Mouse (Mus musculus) limb, embryonic 13.5 days (tissue): ENCODE data around the gene Abcd3. TPM values are rescaled to one million over a fixed set of nuclear protein-coding genes. Genes with fewer than 3 reads are reported as not detected.

Source experiments
- ATAC-seq: fragments of 200-750 bp; cut with Nextera tagmentation; 2 replicates; pipeline ENCODE4 v1.8.0; 2017; ENCODE audit warnings: low read depth, moderate number of reproducible peaks, moderate TSS enrichment; ENCODE audit not compliant: low FRiP score
- H3K27ac ChIP-seq: fragments of 300-500 bp; sonication (generic); 2 replicates; pipeline ENCODE4 v1.5.1; 2015; ENCODE audit warnings: inconsistent platforms, mild to moderate bottlenecking, moderate library complexity
- H3K27me3 ChIP-seq: fragments of 300-500 bp; sonication (generic); 2 replicates; pipeline ENCODE4 v1.6.1; 2015; ENCODE audit warnings: mild to moderate bottlenecking, inconsistent platforms
- H3K36me3 ChIP-seq: fragments of 300-500 bp; sonication (generic); 2 replicates; pipeline ENCODE4 v1.6.1; 2015; ENCODE audit warnings: inconsistent platforms, mild to moderate bottlenecking, moderate library complexity
- H3K4me1 ChIP-seq: fragments of 300-500 bp; sonication (generic); 2 replicates; pipeline ENCODE4 v1.6.1; 2015; ENCODE audit warnings: inconsistent platforms
- H3K4me2 ChIP-seq: fragments of 300-500 bp; sonication (generic); replicated peaks from 2 replicates; pipeline ENCODE4 v1.6.1; 2015; ENCODE audit warnings: inconsistent platforms, mild to moderate bottlenecking, moderate library complexity
- H3K4me3 ChIP-seq: fragments of 300-500 bp; sonication (generic); 2 replicates; pipeline ENCODE4 v1.5.1; 2015; ENCODE audit warnings: moderate library complexity, mild to moderate bottlenecking, inconsistent platforms
- H3K9ac ChIP-seq: fragments of 300-500 bp; sonication (generic); 2 replicates; pipeline ENCODE4 v1.6.1; 2015; ENCODE audit warnings: mild to moderate bottlenecking, inconsistent platforms
- H3K9me3 ChIP-seq: fragments of 300-500 bp; sonication (generic); 2 replicates; pipeline ENCODE4 v1.6.1; 2016; ENCODE audit warnings: inconsistent platforms
- WGBS: fragments of 180-500 bp; shearing (Covaris S2); methylation state at CpG from one replicate; pipeline ENCODE4 v1.1.7; 2015; 5-methylcytosine and 5-hydroxymethylcytosine counted together
- polyA plus RNA-seq: library from polyadenylated mRNA; unstranded; fragments of >200 nt; fragmentation: Nextera tagmentation; extraction: Ambion mirVana; gene quantifications from 2 replicates; pipeline ENCODE4 v1.2.1, GENCODE M21; 2015

Gene Abcd3
- polyA plus RNA-seq, 1 experiment from 2014 or later = 58.7 TPM

GRCm38 (mm10) chr3:121725651-121726050 lies 89.5 kb downstream of the Abcd3 start:
- WGBS = 83% methylated on average over 10 of the region's 10 CpGs
- H3K4me2 ChIP-seq = no peak overlapping the region
- no peak overlapping the region for H3K4me3 ChIP-seq
- H3K27ac ChIP-seq = no peak overlapping the region
- H3K9ac ChIP-seq = no peak overlapping the region
- peaks cover 34% of the 10 kb centered on the region for H3K27me3 ChIP-seq
- no peaks in the 10 kb centered on the region for H3K9me3 ChIP-seq
- ATAC-seq = no peak
- H3K4me1 ChIP-seq = peaks cover 28% of the 10 kb centered on the region
- H3K36me3 ChIP-seq = 0 out of 2 replicates have a peak, but pooled peaks cover 4% of the 10 kb centered on the region

GRCm38 (mm10) chr3:121724553-121724952 lies 90.5 kb downstream of the Abcd3 start:
- ATAC-seq = no peak
- Histone ChIP-seq H3K4me2 (peak overlapping the region; percentile 85), H3K27ac (no peak overlapping the region), H3K4me3 (peak overlapping the region; percentile 68), H3K9ac (no peak overlapping the region), H3K4me1 (peaks cover 28% of the 10 kb centered on the region), H3K27me3 (peaks cover 35% of the 10 kb centered on the region), H3K36me3 (no peaks in the 10 kb centered on the region), H3K9me3 (no peaks in the 10 kb centered on the region)
- 26% methylated on average over 12 of the region's 12 CpGs for whole genome bisulfite sequencing

GRCm38 (mm10) chr3:121723968-121724524 lies 91.1 kb downstream of the Abcd3 start:
- Histone ChIP-seq H3K27me3 (peaks cover 35% of the 10 kb centered on the region), H3K36me3 (no peaks in the 10 kb centered on the region), H3K4me2 (peak overlapping the region; percentile 85), H3K4me1 (peaks cover 33% of the 10 kb centered on the region), H3K4me3 (peak overlapping the region; percentile 68), H3K9me3 (no peaks in the 10 kb centered on the region), H3K9ac (peak overlapping the region; percentile 66), H3K27ac (no peak overlapping the region)
- ATAC-seq = no peak
- 5% methylated on average over 20 of the region's 20 CpGs for WGBS

- H3K9me3 ChIP-seq = no peaks in the 10 kb centered on the region
- H3K4me3 ChIP-seq = peak within 1 kb of the TSS; percentile 68
- WGBS = under 1% methylated on average over 69 of the region's 73 CpGs
- H3K27ac ChIP-seq = no peak within 1 kb of the TSS
- peaks cover 39% of the 10 kb centered on the region for H3K4me1 ChIP-seq
- H3K27me3 ChIP-seq = peaks cover 35% of the 10 kb centered on the region
- peak within 1 kb of the TSS; percentile 66 for H3K9ac ChIP-seq
- H3K4me2 ChIP-seq = peak within 1 kb of the TSS; percentile 85
- no peaks in the 10 kb centered on the region for H3K36me3 ChIP-seq
- ATAC-seq = peak; percentile 93
Observed at GRCm38 (mm10) chr3:121722971-121723844, 91.9 kb downstream of the Abcd3 start, which contains the start of gene F3. F3 (plus strand) TSS chr3:121723537.

- Histone ChIP-seq H3K9me3 (no peaks in the 10 kb centered on the region), H3K27ac (no peak overlapping the region), H3K4me3 (no peak overlapping the region), H3K4me2 (no peak overlapping the region), H3K36me3 (no peaks in the 10 kb centered on the region), H3K4me1 (peaks cover 39% of the 10 kb centered on the region), H3K9ac (no peak overlapping the region), H3K27me3 (peaks cover 35% of the 10 kb centered on the region)
- no peak for ATAC-seq
- 69% methylated on average over 7 of the region's 7 CpGs for WGBS
Observed at GRCm38 (mm10) chr3:121721691-121722070, 93.4 kb downstream of the Abcd3 start.

GRCm38 (mm10) chr3:121720801-121721690 lies 94.1 kb downstream of the Abcd3 start:
- WGBS = 33% methylated on average over 14 of the region's 14 CpGs

GRCm38 (mm10) chr3:121719701-121720100 lies 95.4 kb downstream of the Abcd3 start:
- Histone ChIP-seq H3K27me3 (peaks cover 26% of the 10 kb centered on the region), H3K4me1 (peaks cover 40% of the 10 kb centered on the region), H3K4me2 (no peak overlapping the region), H3K9ac (no peak overlapping the region), H3K9me3 (no peaks in the 10 kb centered on the region), H3K4me3 (no peak overlapping the region), H3K27ac (no peak overlapping the region), H3K36me3 (no peaks in the 10 kb centered on the region)
- WGBS = 72% methylated on average over 3 of the region's 3 CpGs
- ATAC-seq = no peak

More at GRCm38 (mm10) chr3:121720801-121721690, 94.1 kb downstream of the Abcd3 start:
- Histone ChIP-seq H3K9ac (no peak overlapping the region), H3K27me3 (peaks cover 35% of the 10 kb centered on the region), H3K4me1 (peaks cover 39% of the 10 kb centered on the region), H3K4me2 (no peak overlapping the region; the same call in 1 of the 2 replicates), H3K36me3 (no peaks in the 10 kb centered on the region), H3K4me3 (no peak overlapping the region), H3K27ac (no peak overlapping the region), H3K9me3 (no peaks in the 10 kb centered on the region)
- no peak for ATAC-seq

- no peaks in the 10 kb centered on the region for H3K9me3 ChIP-seq
- no peak overlapping the region for H3K27ac ChIP-seq
- H3K36me3 ChIP-seq = no peaks in the 10 kb centered on the region
- WGBS = 33% methylated on average over 8 of the region's 8 CpGs
- H3K4me2 ChIP-seq = no peak overlapping the region
- no peak for ATAC-seq
- H3K27me3 ChIP-seq = peaks cover 16% of the 10 kb centered on the region
- no peak overlapping the region for H3K9ac ChIP-seq
- no peak overlapping the region for H3K4me3 ChIP-seq
- peaks cover 30% of the 10 kb centered on the region for H3K4me1 ChIP-seq
Observed at GRCm38 (mm10) chr3:121718679-121719078, 96.4 kb downstream of the Abcd3 start.

GRCm38 (mm10) chr3:121716480-121716879 lies 98.6 kb downstream of the Abcd3 start:
- Histone ChIP-seq H3K9me3 (no peaks in the 10 kb centered on the region), H3K27me3 (peaks cover 4% of the 10 kb centered on the region; the same call in 1 of the 2 replicates), H3K4me1 (peaks cover 19% of the 10 kb centered on the region), H3K4me2 (no peak overlapping the region), H3K4me3 (no peak overlapping the region), H3K27ac (no peak overlapping the region), H3K9ac (no peak overlapping the region), H3K36me3 (no peaks in the 10 kb centered on the region)
- 78% methylated on average over 5 of the region's 5 CpGs for WGBS
- ATAC-seq = no peak

- no peak overlapping the region for H3K9ac ChIP-seq
- 78% methylated on average over 6 of the region's 6 CpGs for WGBS
- H3K4me1 ChIP-seq = peaks cover 15% of the 10 kb centered on the region
- H3K36me3 ChIP-seq = no peaks in the 10 kb centered on the region
- H3K9me3 ChIP-seq = no peaks in the 10 kb centered on the region
- 0 out of 2 replicates have a peak, but pooled peaks cover 3% of the 10 kb centered on the region for H3K27me3 ChIP-seq
- ATAC-seq = no peak
- no peak overlapping the region for H3K27ac ChIP-seq
- no peak overlapping the region for H3K4me3 ChIP-seq
- H3K4me2 ChIP-seq = no peak overlapping the region
Observed at GRCm38 (mm10) chr3:121715741-121716459, 99.2 kb downstream of the Abcd3 start.

- Histone ChIP-seq H3K4me1 (peaks cover 15% of the 10 kb centered on the region), H3K36me3 (no peaks in the 10 kb centered on the region), H3K4me3 (no peak overlapping the region), H3K27ac (no peak overlapping the region), H3K9me3 (no peaks in the 10 kb centered on the region), H3K27me3 (0 out of 2 replicates have a peak, but pooled peaks cover 1% of the 10 kb centered on the region), H3K4me2 (no peak overlapping the region), H3K9ac (no peak overlapping the region)
- no peak for ATAC-seq
Observed at GRCm38 (mm10) chr3:121715336-121715735, 99.8 kb downstream of the Abcd3 start.
